Mouse (Mus musculus) limb, embryonic 14.5 days (tissue): ENCODE data around the gene Gm20388. TPM values are rescaled to one million over a fixed set of nuclear protein-coding genes. Genes with fewer than 3 reads are reported as not detected.

Experiments
- ATAC-seq: fragments of 200-750 bp; cut with Nextera tagmentation; 2 replicates; pipeline ENCODE4 v1.8.0; 2017; ENCODE audit warnings: low read depth, moderate number of reproducible peaks, moderate TSS enrichment; ENCODE audit not compliant: low FRiP score
- DNase-seq: peaks from one replicate; pipeline ENCODE4 v3.0.0-alpha.2; 2015; ENCODE audit warnings: low spot score
- H3K27ac ChIP-seq: fragments of 300-500 bp; sonication (generic); replicated peaks from 2 replicates; pipeline ENCODE4 v1.5.1; 2014; ENCODE audit warnings: low read depth, mild to moderate bottlenecking, low read length, moderate library complexity, mixed read lengths
- H3K27me3 ChIP-seq: fragments of 300-500 bp; sonication (generic); 2 replicates; pipeline ENCODE4 v1.6.1; 2014; ENCODE audit warnings: low read length, mixed read lengths; ENCODE audit not compliant: control insufficient read depth, insufficient read depth
- H3K36me3 ChIP-seq: fragments of 300-500 bp; sonication (generic); 2 replicates; pipeline ENCODE4 v1.6.1; 2014; ENCODE audit warnings: mild to moderate bottlenecking, low read length, moderate library complexity, mixed read lengths; ENCODE audit not compliant: control insufficient read depth, insufficient read depth
- H3K4me1 ChIP-seq: fragments of 300-500 bp; sonication (generic); 2 replicates; pipeline ENCODE4 v1.6.1; 2014; ENCODE audit warnings: antibody characterized with exemption, low read length, mixed read lengths; ENCODE audit not compliant: control insufficient read depth, insufficient read depth
- H3K4me2 ChIP-seq: fragments of 300-500 bp; sonication (generic); replicated peaks from 2 replicates; pipeline ENCODE4 v1.6.1; 2014; ENCODE audit warnings: low read depth, mild to moderate bottlenecking, low read length, moderate library complexity; ENCODE audit not compliant: severe bottlenecking
- H3K4me3 ChIP-seq: fragments of 300-500 bp; sonication (generic); replicated peaks from 2 replicates; pipeline ENCODE4 v1.5.1; 2014; ENCODE audit warnings: low read length
- H3K9ac ChIP-seq: fragments of 300-500 bp; sonication (generic); 2 replicates; pipeline ENCODE4 v1.6.1; 2014; ENCODE audit warnings: mild to moderate bottlenecking, low read depth, low read length, moderate library complexity; ENCODE audit not compliant: severe bottlenecking
- H3K9me3 ChIP-seq: fragments of 300-500 bp; sonication (generic); 2 replicates; pipeline ENCODE4 v1.6.1; 2016; ENCODE audit warnings: low read length; ENCODE audit not compliant: control insufficient read depth
- POLR2A ChIP-seq: fragments of 200-500 bp; IDR thresholded peaks from 2 replicates; pipeline ENCODE4 v1.8.0; 2012; ENCODE audit warnings: inconsistent platforms, mild to moderate bottlenecking, moderate library complexity, borderline replicate concordance; ENCODE audit not compliant: insufficient read depth, insufficient read length; ENCODE audit errors: extremely low read depth
- WGBS: fragments of 180-500 bp; shearing (Covaris S2); extraction: QIAGEN DNeasy Blood & Tissue Kit; methylation state at CpG from one replicate; pipeline ENCODE4 v1.1.7; 2014; 5-methylcytosine and 5-hydroxymethylcytosine counted together
- polyA plus RNA-seq, 2 experiments: library from polyadenylated mRNA; depleted of rRNA in 1 of 2; stranded (reverse) in 1 of 2; unstranded in 1 of 2; fragments of >200 nt; fragmentation: Nextera tagmentation in 1 of 2; extraction: Ambion mirVana in 1 of 2; gene quantifications; 2 replicates each; pipeline versions ENCODE4 v1.2.1 to v1.2.3; 2012 to 2014

Gene Gm20388
- polyA plus RNA-seq, 2 experiments: 1.9 to 49.9 TPM

- no peak overlapping the region for H3K4me3 ChIP-seq
- no peaks in the 10 kb centered on the region for H3K36me3 ChIP-seq
- no peaks in the 10 kb centered on the region for H3K9me3 ChIP-seq
- H3K27ac ChIP-seq: no peak overlapping the region
- no peak for TF ChIP-seq POLR2A
- 80% methylated on average over 8 of the region's 8 CpGs for WGBS
- no peak for ATAC-seq
- no peak for DNase-seq
- no peak overlapping the region for H3K4me2 ChIP-seq
- H3K27me3 ChIP-seq: no peaks in the 10 kb centered on the region
- peaks cover 14% of the 10 kb centered on the region for H3K4me1 ChIP-seq
- no peak overlapping the region for H3K9ac ChIP-seq
These were observed 101.8 kb downstream of the Gm20388 start for GRCm38 (mm10) chr8:120012491-120012890.

GRCm38 (mm10) chr8:120012927-120013326, 102.3 kb downstream of the Gm20388 start:
- H3K4me2 ChIP-seq: no peak overlapping the region
- H3K36me3 ChIP-seq: no peaks in the 10 kb centered on the region
- H3K9ac ChIP-seq: no peak overlapping the region
- no peak for TF ChIP-seq POLR2A
- DNase-seq (no peak), ATAC-seq (no peak; the same call in 1 of the 2 replicates)
- no peak overlapping the region for H3K4me3 ChIP-seq
- H3K9me3 ChIP-seq: no peaks in the 10 kb centered on the region
- H3K4me1 ChIP-seq: peaks cover 14% of the 10 kb centered on the region
- H3K27me3 ChIP-seq: no peaks in the 10 kb centered on the region
- no peak overlapping the region for H3K27ac ChIP-seq
- 39% methylated on average over 9 of the region's 9 CpGs for WGBS

- DNase-seq (no peak), ATAC-seq (no peak)
- Histone ChIP-seq H3K4me2 (no peak overlapping the region), H3K36me3 (no peaks in the 10 kb centered on the region), H3K9me3 (no peaks in the 10 kb centered on the region), H3K9ac (0 out of 2 replicates have a peak overlapping the region, but pooled peaks have one; percentile 12), H3K4me3 (no peak overlapping the region), H3K27me3 (no peaks in the 10 kb centered on the region), H3K27ac (no peak overlapping the region), H3K4me1 (peaks cover 14% of the 10 kb centered on the region)
- WGBS: 51% methylated on average over 15 of the region's 15 CpGs
- no peak for TF ChIP-seq POLR2A
These were observed 103.8 kb downstream of the Gm20388 start for GRCm38 (mm10) chr8:120014267-120015023.

GRCm38 (mm10) chr8:120015916-120016315, 105.3 kb downstream of the Gm20388 start:
- no peak overlapping the region for H3K27ac ChIP-seq
- DNase-seq (no peak), ATAC-seq (no peak)
- no peaks in the 10 kb centered on the region for H3K9me3 ChIP-seq
- H3K9ac ChIP-seq: no peak overlapping the region
- no peaks in the 10 kb centered on the region for H3K27me3 ChIP-seq
- 86% methylated on average over 8 of the region's 8 CpGs for WGBS
- H3K4me1 ChIP-seq: peaks cover 17% of the 10 kb centered on the region
- H3K36me3 ChIP-seq: no peaks in the 10 kb centered on the region
- TF ChIP-seq POLR2A: no peak
- no peak overlapping the region for H3K4me3 ChIP-seq
- no peak overlapping the region for H3K4me2 ChIP-seq

GRCm38 (mm10) chr8:120016424-120016823, 105.8 kb downstream of the Gm20388 start:
- H3K36me3 ChIP-seq: no peaks in the 10 kb centered on the region
- no peak for ATAC-seq
- H3K27me3 ChIP-seq: no peaks in the 10 kb centered on the region
- no peak overlapping the region for H3K27ac ChIP-seq
- no peak overlapping the region for H3K4me2 ChIP-seq
- TF ChIP-seq POLR2A: no peak
- WGBS: 81% methylated on average over 7 of the region's 7 CpGs
- no peak overlapping the region for H3K4me3 ChIP-seq
- DNase-seq: no peak
- no peak overlapping the region for H3K9ac ChIP-seq
- peaks cover 22% of the 10 kb centered on the region for H3K4me1 ChIP-seq
- H3K9me3 ChIP-seq: no peaks in the 10 kb centered on the region
